Mouse (Mus musculus): ENCODE results near the gene Slco1a4. TPM values are rescaled to one million over a fixed set of nuclear protein-coding genes. Genes with fewer than 3 reads are reported as not detected.
"Not testable (repeated sequence)": the region's sequence is repeated elsewhere in the genome, so short reads cannot be mapped to it uniquely, and the experiment has no call there.

Gene Slco1a4
- polyA plus RNA-seq (2011; ENCODE audit: insufficient read length, low read depth, missing spikeins): not detected in 2 replicates

DNA sequence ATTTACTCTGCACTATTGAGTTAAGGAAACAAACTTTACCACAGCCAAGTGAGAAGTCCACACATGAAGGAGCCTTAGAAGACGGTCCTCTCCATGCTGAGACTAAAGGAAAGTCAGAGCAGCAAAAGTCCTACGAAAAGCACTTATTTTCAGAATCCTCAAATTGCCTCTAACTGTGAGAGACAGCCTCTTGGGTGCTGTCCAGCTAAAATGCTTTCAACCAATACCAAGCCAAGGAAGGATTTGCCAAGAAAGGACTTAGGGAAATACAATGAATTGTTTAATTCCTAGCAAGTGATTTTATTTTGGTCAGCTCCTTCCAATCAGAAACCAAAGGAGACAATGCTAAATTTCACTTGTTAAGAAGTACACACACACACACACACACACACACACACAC lies at the start of gene Slco1a4:
TSS of gene Slco1a4 (minus strand) at position 115 of the 400 bp plus-strand sequence.
- TF ChIP-seq POLR2A (IDR thresholded peaks at IDR 0.05; ENCODE audit: low read depth, low read length) (no peak), CTCF (IDR thresholded peaks at IDR 0.05; ENCODE audit: borderline replicate concordance, insufficient read depth, low read length) (no peak)
- no peak within 1 kb of the TSS for H3K4me3 ChIP-seq (ENCODE audit: insufficient read depth, low read length)
- no peak within 1 kb of the TSS for H3K27ac ChIP-seq (ENCODE audit: insufficient read depth, low read length)
- no peaks in the 10 kb centered on the region for H3K4me1 ChIP-seq (ENCODE audit: control insufficient read depth, insufficient read depth, low read length)

DNA sequence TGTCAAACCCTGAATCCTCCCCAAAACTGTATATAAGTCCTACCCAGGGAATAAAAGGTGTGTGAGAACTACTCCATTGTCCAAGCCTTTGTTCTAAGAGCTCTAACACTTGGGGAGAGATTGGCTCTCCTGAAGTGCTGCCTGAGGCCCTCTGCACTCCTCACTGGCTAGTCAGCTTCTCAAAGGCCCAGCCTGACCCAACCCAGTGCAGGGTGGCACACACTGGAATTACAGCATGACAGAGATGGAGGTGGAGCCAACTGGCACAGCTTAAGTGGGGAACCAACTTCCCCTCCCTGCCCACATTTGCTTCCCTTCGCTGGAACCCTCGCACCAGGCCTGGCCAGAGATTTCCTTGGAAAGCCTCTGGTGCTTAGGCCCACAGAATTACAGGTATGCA lies 42.2 kb upstream of the Slco1a4 start:
- TF ChIP-seq CTCF (IDR thresholded peaks at IDR 0.05; ENCODE audit: borderline replicate concordance, insufficient read depth, low read length) (no peak), POLR2A (IDR thresholded peaks at IDR 0.05; ENCODE audit: low read depth, low read length) (no peak)
- Histone ChIP-seq H3K27ac (ENCODE audit: insufficient read depth, low read length) (no peak overlapping the region), H3K4me3 (ENCODE audit: insufficient read depth, low read length) (no peak overlapping the region), H3K4me1 (ENCODE audit: control insufficient read depth, insufficient read depth, low read length) (no peaks in the 10 kb centered on the region)

DNA sequence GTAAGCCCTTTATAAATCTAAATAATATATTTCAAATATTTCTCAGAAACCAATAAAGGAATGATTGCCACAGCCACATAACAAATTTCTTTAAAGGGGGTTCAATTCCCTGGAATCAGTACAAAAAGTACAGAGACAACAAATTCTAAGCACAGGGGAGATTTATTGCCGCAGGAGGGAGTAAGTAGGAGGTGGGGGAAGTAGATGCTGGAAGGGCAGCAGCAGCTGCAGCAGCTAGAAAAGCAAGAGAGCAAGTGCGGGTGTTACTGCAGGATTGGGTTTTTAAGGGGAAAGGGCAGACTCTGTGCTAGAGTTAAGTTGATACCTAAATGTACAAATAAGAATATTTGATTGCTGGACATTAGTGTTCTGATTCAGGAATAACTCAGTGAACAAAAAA lies 33.7 kb upstream of the Slco1a4 start:
- Histone ChIP-seq H3K4me1 (ENCODE audit: control insufficient read depth, insufficient read depth, low read length) (no peaks in the 10 kb centered on the region), H3K4me3 (ENCODE audit: insufficient read depth, low read length) (no peak overlapping the region), H3K27ac (ENCODE audit: insufficient read depth, low read length) (no peak overlapping the region)
- TF ChIP-seq CTCF (IDR thresholded peaks at IDR 0.05; ENCODE audit: borderline replicate concordance, insufficient read depth, low read length) (no peak), POLR2A (IDR thresholded peaks at IDR 0.05; ENCODE audit: low read depth, low read length) (no peak)

DNA sequence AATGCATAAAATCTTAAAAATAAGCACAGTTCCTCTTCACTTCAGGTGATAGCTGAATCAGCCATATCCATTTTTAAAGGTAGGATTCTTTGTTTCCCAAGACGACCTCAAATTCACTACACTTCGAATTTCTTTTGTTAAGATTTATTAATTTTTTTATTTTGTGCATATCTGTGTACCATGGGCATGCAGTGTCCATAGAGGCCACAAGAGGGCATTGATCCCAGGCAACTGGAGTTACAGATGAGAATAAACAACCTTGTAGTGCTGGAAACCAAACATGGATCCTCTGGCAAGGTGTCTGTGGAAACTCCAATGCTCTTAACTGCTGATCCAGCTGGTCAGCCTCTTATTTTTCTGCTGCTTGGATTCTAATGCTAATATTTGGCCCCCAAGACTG lies 32.2 kb upstream of the Slco1a4 start:
- no peaks in the 10 kb centered on the region for H3K4me1 ChIP-seq (ENCODE audit: control insufficient read depth, insufficient read depth, low read length)
- H3K4me3 ChIP-seq (ENCODE audit: insufficient read depth, low read length): no peak overlapping the region
- no peak for TF ChIP-seq POLR2A (IDR thresholded peaks at IDR 0.05; ENCODE audit: low read depth, low read length)
- no peak for TF ChIP-seq CTCF (IDR thresholded peaks at IDR 0.05; ENCODE audit: borderline replicate concordance, insufficient read depth, low read length)
- H3K27ac ChIP-seq (ENCODE audit: insufficient read depth, low read length): no peak overlapping the region

DNA sequence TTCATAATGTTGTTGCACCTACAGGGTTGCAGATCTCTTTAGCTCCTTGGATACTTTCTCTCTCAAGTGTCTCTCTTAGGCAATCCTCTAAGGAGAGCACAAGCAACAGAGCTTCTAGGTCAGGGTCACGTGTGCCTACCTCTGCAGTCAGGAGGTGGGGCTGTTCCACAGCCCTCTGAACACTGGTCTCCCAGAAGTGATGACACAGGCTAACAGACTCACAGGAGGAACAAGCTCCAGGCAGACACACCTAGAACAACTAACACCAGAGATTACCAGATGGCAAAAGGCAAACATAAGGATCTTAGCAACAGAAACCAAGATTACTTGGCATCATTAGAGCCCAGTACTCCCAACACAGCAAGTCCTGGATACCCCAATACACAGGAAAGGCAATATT lies 26.6 kb upstream of the Slco1a4 start:
- TF ChIP-seq POLR2A (IDR thresholded peaks at IDR 0.05; ENCODE audit: low read depth, low read length): no peak
- TF ChIP-seq CTCF (IDR thresholded peaks at IDR 0.05; ENCODE audit: borderline replicate concordance, insufficient read depth, low read length): no peak
- Histone ChIP-seq H3K4me1 (ENCODE audit: control insufficient read depth, insufficient read depth, low read length) (no peaks in the 10 kb centered on the region), H3K27ac (ENCODE audit: insufficient read depth, low read length) (no peak overlapping the region), H3K4me3 (ENCODE audit: insufficient read depth, low read length) (no peak overlapping the region)

DNA sequence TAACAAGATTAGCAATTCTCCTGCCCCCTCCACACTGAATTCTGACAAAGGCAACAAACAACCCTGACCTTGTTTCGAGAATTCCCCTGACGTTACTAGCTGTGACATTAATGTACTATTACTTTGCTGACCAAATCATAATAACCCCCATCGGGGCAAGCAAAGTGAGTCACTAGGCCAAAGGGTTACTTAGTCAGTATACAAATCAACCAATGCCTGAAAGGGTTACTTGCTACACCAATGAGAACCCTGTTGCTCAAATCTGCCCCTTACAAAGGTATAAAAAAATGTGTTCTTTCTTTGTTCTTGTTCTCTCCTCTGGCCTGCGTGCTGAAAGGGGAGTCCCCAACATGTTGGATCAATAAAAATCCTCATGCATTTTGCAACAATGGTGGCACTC lies 19.7 kb upstream of the Slco1a4 start:
- not testable (repeated sequence) for H3K27ac ChIP-seq (ENCODE audit: insufficient read depth, low read length); H3K4me3 ChIP-seq (ENCODE audit: insufficient read depth, low read length); H3K4me1 ChIP-seq (ENCODE audit: control insufficient read depth, insufficient read depth, low read length)

DNA sequence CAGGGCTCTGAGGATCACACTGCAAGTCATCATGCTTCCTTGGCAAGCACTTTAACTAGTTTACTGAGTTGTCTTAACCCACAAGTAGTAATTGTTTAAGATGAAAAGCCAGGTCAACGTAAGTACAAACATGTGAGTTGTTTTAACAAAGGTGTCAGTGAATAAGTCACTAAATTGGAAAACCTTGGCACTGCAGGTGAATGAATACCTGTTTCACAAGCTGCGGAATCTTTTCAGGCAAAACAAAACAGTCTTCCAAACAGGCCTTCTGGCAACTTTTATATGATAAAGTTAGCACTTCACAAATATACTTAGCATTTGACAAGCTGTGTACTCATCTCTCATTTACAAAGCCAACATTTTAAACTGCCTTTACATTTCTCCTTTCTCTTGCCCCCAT lies 15.7 kb upstream of the Slco1a4 start:
- Histone ChIP-seq H3K27ac (ENCODE audit: insufficient read depth, low read length) (no peak overlapping the region), H3K4me3 (ENCODE audit: insufficient read depth, low read length) (no peak overlapping the region), H3K4me1 (ENCODE audit: control insufficient read depth, insufficient read depth, low read length) (no peaks in the 10 kb centered on the region)
- no peak for TF ChIP-seq POLR2A (IDR thresholded peaks at IDR 0.05; ENCODE audit: low read depth, low read length)
- TF ChIP-seq CTCF (IDR thresholded peaks at IDR 0.05; ENCODE audit: borderline replicate concordance, insufficient read depth, low read length): no peak

DNA sequence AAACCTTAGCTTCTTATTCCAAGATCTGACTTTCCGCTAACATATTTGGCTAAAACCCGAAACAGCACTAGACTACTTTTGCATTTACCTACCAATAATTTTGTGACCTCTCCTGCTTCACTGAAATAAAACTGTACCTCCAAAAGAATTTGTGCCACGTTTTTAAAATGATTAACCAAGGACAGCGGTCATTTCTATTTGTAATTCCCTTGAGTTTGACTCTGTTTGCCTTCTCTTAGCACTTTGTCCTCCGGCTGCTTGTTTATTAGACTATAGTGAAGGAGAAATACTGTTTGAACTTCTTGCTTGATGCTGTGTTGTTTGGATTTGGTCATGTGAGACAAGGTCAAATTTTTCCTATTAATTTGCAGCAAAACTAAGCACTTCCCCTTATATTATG lies 12.7 kb upstream of the Slco1a4 start:
- Histone ChIP-seq H3K4me1 (ENCODE audit: control insufficient read depth, insufficient read depth, low read length) (no peaks in the 10 kb centered on the region), H3K27ac (ENCODE audit: insufficient read depth, low read length) (no peak overlapping the region), H3K4me3 (ENCODE audit: insufficient read depth, low read length) (no peak overlapping the region)
- TF ChIP-seq POLR2A (IDR thresholded peaks at IDR 0.05; ENCODE audit: low read depth, low read length) (no peak), CTCF (IDR thresholded peaks at IDR 0.05; ENCODE audit: borderline replicate concordance, insufficient read depth, low read length) (no peak)

DNA sequence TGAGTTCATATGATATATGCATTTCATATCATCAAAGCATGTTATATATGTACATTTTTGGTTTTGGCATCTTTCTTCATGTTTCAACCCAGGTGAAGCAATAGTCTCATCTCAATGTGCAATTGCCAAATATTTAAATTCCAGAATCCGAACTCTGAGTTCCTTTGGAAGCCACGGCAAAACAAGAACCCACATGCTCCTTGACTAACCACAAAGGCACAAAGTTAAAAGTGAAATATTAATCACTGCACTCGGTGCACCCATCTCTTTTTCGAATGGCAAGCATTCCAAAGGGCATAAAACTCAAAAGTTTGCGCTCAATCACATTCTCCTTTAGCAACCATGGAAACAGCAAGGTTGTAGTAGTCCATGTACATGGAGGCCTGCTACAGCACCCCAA lies 10.0 kb upstream of the Slco1a4 start:
- H3K4me1 ChIP-seq (ENCODE audit: control insufficient read depth, insufficient read depth, low read length): no peaks in the 10 kb centered on the region
- no peak overlapping the region for H3K27ac ChIP-seq (ENCODE audit: insufficient read depth, low read length)
- TF ChIP-seq POLR2A (IDR thresholded peaks at IDR 0.05; ENCODE audit: low read depth, low read length) (no peak), CTCF (IDR thresholded peaks at IDR 0.05; ENCODE audit: borderline replicate concordance, insufficient read depth, low read length) (no peak)
- H3K4me3 ChIP-seq (ENCODE audit: insufficient read depth, low read length): no peak overlapping the region

DNA sequence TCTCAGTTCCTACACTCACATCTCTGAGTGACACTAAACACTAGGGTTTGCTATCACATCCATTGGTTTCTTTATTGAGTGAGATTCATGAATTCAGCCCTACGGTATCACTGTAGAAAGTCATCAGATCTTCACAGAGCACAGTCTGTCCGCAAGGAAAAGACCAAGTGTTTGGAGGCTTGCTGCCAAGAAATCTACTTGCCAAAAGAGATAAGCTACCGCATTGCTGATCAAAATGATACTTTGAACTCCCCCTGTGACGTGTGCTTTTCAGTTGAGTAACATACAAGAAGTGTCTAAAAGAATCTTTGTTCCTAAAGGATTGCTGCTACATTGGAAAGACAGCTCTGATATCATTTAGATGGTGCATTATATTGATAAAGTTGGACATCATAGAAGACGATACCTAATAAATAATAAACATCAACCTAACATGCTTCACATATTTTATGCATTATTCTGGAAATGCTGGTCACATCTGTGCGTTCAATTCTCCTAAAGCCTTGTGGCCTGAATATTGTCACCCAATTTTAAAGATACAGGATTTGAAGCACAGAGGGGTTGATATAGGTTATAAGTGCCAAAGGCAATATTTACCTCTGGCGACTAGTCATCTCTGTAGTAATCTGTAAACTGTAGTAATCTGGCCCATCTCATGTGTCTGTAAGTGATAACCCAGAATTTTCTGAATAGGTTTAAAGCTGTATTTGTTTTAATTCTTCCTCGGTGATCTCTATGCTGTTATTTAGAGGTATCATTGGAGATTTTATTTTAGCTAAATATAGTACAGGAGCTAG lies 1.9 kb upstream of the Slco1a4 start:
- Histone ChIP-seq H3K4me3 (ENCODE audit: insufficient read depth, low read length) (no peak overlapping the region), H3K4me1 (ENCODE audit: control insufficient read depth, insufficient read depth, low read length) (no peaks in the 10 kb centered on the region)

More for the DNA sequence above, 1.9 kb upstream of the Slco1a4 start:
- H3K27ac ChIP-seq (ENCODE audit: insufficient read depth, low read length): no peak overlapping the region
- TF ChIP-seq CTCF (IDR thresholded peaks at IDR 0.05; ENCODE audit: borderline replicate concordance, insufficient read depth, low read length) (no peak), POLR2A (IDR thresholded peaks at IDR 0.05; ENCODE audit: low read depth, low read length) (no peak)

All from embryonic fibroblast, embryonic 13.5 days (primary cell).